Mouse (Mus musculus) skeletal muscle tissue, adult 2 months (tissue): ENCODE measurements around the gene Tbx6.

Experiments used
- DNase-seq: peaks from one replicate; pipeline ENCODE4 v3.0.0-alpha.2; 2012; ENCODE audit warnings: low read depth, low spot score

The Tbx6 gene

DNA sequence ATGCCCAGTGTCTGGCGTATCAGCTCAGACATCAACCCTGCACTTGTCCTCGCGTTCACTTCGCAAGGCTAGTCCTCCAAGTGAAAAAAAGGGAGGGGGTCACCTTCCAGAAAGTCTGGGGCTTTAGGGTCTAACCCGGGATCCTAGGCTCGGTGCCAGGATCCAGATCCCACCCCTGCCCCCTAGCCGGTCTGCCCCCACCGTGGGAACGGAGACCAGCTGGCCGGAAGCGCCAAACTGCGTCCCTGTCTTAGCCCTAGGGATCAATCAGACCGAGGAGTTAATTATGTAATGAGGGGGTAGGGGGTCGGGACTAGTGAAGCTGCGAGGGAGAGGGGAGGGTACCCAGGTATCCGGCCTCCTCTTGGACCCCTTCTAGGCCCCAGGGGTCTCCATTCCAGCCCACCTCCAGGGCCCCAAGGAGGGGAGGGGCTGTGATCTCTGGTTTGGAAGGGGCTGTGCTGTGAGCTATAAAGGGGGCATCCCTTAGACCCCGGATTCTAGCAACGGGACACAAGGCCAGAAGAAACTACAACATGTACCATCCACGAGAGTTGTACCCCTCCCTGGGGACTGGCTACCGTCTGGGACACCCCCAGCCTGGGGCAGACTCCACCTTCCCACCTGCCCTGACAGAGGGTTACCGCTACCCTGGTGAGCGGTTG lies at the start of gene Tbx6:
Tbx6 (plus strand) TSS at position 513 of the 665 bp plus-strand sequence.
- no peak for DNase-seq

DNA sequence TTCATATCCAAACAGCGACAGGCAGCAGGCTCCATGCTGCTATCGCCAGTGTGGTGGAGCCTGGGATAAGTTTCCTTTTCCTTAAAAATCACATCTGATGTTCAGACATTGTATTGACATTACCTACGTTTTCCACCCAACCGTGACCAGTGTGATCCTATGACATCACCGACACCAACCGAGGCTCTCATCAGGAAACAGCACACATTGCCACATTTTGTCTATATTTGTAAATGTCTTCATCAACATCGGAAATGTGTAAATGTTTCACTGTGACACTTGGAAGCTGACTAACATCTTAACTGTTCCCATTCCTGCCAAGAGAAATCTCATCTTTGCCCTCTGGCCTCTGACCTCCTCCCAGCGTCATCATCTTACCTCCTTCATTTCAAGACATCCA lies 45.2 kb upstream of the Tbx6 start:
- no peak for DNase-seq

DNA sequence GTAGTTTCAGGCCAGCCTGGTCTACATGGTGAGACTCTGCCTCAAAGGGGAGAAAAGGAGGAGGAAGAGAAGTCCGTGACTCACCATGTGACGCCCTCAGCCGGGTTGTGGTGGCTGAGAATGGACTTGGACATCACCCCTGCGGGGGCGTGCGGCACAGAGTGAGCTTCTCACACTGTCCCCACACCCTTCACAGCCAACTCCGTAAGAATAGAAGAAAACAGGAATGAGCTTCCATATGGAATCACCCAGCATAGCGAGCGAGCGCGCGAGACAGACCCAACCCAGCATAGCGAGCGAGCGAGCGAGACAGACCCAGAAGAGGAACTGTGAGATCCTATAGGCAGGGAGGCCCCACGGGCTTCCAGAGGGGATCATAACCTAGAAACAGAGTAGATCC lies 41.7 kb upstream of the Tbx6 start:
- no peak for DNase-seq

DNA sequence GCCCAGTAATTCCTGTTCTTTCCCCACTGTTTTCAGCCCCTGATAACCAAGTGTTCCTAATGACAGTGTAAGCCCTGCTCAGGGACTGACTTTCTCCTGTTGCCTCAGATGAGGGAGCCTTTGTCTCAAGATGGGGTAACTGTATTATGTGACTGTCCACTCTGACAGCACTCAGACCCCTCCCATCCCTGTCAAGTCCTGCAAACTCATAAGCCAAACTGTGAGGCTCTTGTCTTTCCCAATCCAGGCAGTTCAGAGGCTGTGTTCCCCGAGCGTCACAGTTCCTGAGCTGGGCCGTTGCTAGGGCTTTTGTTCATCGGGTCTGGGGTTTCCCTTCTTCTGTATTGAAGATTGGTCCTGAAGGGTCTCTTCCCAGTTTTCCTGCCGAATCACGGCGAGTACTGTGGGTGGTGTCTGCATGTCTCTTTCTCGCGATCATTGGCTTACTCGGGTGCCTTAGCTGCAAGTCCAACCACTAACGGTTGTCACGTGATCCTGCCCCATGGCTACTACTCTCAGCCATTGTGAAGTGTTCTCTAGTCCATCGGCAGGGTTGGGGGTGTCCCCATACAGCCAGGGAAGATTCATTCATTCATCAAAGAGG lies 41.0 kb upstream of the Tbx6 start:
- no peak for DNase-seq

DNA sequence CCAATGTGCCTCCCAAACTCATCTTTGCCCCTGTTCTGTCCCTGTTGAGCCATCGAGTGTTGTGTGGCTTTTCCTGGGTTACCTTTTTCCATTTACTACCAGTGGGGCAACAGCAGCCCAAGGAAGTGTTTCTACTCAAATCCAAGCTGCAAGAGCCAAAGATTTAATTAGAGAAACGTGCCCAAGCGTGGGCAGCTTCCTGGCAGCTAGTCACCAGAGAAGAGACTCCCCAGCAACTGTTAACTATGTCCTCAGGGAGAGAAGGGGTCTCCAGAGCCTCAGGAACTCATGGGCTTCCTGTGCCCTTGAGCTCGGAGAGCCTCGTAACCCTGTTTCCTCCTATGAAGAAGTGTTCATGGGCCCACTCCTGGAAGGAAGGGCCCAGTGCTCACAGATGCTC lies 40.3 kb upstream of the Tbx6 start:
- no peak for DNase-seq

DNA sequence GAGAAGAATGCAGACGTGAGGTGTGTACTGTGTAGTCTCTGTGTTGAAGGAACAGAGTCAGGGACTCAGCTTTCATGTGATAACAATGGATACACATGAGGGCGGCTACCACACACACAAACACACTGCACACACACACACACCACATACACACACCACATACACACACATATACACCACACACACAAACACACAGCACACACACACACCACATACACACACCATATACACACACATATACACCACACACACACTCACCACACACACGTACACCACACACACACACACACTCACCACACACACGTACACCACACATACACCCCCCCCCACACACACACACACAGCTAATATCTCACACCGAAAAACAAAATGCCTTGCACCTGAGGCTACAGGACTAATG lies 39.8 kb upstream of the Tbx6 start:
- DNase-seq: no peak

DNA sequence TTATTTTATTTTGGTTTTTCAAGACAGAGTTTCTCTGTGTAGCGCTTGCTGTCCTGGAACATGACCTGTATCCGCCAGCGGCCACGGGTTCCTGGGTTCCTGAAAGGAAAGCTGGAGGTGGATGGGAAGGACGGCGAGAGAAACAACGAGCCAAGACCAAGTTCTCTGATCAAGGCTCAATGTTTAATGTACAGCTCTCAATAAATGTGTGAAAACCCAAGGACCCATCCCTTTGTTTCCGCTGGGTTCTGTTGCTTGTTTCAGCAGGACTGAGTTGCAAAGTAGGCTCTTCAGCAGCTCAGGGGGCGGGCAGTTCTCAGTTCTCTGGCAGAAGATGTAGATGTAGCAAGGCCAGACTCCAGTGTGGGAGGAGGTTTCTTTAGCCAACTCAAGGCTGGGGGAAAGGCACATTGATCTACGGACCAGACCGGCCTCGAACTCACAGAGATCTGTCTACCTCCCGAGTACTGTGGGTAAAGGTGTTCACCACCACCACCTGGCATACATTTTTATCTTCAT lies 39.3 kb upstream of the Tbx6 start:
- DNase-seq: no peak

DNA sequence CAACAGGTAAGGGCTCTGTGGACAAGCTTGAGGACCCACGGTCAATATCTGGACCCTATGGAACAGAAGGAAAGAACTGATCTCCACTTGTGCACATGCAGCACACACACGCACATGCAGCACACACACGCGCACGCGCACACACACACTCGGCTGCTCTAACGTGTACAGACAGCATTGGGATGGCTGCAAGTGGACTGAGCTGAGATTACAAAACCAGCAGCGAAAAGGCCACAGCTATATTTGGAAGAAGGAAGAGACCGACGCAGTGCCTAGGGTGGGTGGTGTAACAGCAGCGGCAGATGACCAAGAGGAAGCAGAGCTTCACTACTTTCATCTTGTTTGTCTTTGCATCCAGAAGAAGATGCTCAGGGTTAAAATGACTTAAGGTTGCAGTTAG lies 35.2 kb upstream of the Tbx6 start:
- peak; percentile 52 for DNase-seq

DNA sequence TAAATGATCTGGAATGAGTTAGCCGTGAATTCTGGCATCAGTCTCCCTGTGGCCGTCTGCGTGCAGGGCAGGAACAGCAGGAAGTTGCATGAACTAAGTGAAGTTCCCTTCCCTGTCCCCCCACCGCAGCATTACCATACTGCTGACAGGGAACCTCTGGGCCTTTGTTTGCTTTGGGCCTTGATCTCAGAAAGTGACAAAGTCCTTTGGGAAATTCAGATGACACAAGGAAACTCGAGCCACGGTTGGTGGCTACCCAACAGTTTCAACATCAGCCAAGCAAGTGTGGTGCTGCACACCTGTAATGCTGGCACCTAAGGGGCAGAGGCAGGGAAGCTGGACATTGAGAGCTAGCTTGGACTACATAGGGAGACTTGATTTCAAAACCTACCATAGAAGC lies 34.5 kb upstream of the Tbx6 start:
- no peak for DNase-seq

DNA sequence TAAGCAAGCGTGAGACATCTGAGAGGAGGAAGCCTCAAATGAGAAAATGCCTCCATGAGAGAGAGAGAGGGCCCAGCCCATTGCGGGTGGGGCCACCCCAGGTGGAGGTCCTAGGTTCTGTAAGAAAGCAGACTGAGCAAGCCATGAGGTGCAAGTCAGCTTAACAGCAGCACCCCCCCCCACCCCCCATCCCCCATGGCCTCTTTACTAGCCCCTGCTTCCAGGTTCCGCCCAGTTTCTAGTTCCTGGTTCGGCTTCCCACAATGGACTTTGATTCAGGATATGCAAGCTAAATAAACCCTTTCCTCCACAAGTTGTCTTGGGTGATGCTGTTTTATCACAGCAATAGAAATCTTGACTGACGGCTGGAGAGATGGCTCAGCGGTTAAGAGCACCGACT lies 32.5 kb upstream of the Tbx6 start:
- no peak for DNase-seq

DNA sequence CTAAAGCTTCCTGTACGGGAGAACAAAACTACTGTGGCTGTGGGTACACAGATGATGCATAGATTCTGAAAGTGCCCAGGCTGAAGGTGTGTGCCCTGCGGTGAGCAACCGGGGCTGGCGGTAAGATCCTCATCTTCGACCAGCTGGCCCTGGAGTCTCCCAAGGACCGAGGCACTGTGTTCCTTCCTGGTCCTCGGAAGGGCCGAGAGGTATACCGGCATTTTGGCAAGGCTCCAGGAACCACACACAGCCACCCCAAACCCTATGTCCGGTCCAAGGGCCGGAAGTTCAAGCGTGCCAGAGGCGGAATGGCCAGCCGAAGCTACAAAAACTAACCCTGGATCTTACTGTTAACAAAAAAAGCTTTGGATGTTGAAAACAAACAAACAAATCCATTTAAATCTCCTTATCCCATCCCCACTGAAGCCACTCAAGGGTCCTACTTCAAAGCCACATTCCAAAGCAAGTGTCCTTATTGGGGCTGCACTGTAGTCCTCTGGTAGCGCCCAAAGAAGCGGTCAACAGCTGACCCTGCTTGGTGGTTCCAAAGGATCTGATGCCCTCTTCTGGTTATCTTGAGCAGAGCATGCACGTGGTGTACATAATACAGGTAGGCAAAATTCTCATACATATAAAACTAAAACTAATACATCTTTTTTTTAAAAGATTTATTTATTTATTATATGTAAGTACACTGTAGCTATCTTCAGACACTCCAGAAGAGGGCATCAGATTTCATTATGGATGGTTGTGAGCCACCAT lies 31.5 kb upstream of the Tbx6 start:
- DNase-seq: no peak

DNA sequence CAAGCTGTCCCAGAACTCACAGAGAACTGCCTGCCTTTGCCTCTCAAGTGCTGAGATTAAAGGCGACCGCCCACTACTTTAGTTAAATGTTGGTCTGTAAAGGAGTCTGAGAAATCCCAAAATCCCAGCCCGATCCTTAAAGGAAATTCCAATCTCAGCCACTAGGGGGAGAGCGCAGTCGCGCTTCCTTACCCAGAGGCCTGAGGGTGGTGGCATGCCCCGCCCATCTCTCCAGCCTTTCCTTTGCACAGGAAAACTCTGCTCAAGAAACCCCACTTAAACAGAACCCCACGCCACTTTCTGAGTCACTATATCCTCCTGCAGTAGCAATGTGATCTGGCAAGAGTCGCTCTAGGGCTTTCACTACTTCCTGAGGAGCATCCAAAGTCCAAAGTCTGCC lies 26.4 kb upstream of the Tbx6 start:
- DNase-seq: peak; percentile 66

DNA sequence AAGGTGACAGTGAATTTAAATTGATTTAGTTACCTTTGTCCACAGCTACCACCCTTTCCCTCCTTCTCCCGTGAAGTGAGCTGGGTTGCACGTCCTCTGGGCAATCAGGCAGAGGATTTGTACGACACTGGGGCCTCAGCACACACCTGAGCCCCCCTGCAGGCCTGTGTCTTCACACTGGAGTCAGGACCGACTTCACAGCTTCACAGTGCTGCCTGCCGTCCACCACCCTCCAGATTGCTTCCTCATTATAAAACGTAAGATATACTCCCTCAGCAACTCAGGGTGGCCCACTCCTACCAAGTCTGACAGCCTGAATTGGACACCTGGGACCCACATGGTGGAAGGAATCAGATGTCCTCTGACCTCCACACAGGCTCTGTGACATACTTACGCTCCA lies 22.7 kb upstream of the Tbx6 start:
- DNase-seq: no peak

DNA sequence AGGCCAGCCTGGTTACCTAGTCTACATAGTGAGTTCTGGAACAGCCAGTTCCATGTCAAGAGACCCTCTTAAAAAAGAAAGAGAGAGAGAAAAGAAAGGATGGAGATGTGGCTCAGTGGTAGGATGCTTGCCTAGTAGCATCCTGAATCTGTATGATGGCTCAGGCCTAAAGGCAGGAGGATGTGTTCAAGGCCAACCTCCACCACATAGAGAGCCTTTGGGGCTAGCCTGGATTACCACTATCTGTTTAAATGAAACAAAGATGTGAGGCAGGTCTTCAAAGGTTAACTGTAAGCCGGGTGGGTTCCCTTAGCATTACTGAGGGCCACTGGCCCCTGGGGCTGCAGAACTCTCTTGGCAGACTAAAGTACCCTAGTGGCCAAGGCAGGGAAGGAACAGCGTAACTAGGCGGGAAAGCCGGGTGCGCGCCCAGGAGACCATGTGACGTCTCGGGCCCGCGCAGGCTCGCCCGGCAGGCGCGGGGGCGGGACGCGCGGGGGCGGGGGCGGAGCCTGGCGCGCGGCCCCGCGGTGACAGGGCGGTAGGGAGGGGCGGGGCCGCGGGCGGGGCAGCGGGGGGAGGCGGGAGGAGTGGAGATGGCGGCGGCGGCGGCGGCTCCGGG lies 22.1 kb upstream of the Tbx6 start, which contains the start of gene Mapk3:
Mapk3 (plus strand) TSS at position 552 of the 622 bp plus-strand sequence.
- peak; percentile 83 for DNase-seq

DNA sequence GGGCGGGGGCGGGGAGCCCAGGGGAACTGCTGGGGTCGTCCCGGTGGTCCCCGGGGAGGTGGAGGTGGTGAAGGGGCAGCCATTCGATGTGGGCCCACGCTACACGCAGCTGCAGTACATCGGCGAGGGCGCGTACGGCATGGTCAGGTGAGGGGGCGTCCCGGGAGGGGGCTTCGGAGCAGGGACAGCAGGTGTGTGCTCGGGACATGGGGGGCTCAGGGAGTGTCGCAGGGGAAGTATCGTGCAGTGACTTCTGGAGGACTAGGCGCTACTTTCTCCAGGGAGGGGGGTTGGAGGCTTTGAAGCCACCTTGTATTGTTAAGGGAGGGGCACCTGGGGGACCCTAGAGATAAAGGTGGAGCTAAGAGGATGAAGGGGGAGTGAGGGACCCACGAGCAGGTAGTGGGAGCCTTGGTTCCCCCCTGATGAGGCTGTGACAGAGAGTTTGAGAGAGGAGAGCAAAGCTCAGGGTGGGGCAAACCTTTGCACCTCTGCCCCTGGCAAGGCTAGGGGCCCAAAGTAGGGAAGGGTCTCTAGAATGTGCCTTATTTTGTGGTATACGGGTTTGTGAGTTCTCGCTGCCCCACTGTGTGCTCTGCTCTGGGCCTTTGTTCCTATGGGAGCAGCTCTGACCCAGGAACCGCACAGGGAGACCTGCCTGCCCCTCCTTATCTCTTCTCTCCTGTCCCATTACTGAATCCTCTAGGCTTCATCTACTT lies 21.5 kb upstream of the Tbx6 start:
- DNase-seq: no peak

DNA sequence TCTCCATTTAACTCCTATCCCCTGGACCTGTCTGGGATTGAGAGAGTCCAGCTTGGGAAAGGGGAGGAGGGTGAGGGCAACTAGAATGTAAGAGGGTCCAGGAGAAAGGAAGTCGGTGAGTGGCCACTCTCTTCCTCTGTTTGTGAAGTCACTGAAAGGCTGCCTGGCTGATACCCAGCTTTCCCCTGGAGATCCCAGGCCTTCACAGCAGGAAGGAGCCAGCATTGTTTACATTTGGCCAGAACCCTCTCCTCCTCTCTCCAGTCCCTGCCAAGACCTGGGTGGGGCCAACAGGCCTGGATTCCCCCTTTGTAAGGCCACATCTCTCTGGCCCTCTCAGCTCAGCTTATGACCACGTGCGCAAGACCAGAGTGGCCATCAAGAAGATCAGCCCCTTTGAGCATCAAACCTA lies 20.9 kb upstream of the Tbx6 start:
- peak; percentile 75 for DNase-seq

DNA sequence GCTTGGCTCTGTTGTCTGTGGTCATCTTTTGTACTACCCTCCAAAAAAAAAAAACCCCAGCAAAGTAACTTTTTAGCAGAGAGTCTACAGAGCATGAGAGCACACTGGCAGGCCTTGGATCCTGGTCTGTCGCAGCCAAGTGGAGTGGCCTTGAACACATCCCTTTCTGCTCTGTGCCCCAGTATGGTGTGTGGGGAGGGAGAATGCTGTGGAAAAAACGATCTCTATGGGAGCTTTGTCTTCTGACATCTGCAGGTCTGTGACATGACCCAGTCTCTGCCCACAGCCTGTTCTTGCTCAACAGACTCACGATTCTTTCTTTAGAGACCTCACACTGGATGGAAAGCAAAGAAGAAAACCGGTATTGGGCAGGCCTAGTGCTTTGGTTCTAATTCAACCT lies 20.3 kb upstream of the Tbx6 start:
- DNase-seq: no peak

DNA sequence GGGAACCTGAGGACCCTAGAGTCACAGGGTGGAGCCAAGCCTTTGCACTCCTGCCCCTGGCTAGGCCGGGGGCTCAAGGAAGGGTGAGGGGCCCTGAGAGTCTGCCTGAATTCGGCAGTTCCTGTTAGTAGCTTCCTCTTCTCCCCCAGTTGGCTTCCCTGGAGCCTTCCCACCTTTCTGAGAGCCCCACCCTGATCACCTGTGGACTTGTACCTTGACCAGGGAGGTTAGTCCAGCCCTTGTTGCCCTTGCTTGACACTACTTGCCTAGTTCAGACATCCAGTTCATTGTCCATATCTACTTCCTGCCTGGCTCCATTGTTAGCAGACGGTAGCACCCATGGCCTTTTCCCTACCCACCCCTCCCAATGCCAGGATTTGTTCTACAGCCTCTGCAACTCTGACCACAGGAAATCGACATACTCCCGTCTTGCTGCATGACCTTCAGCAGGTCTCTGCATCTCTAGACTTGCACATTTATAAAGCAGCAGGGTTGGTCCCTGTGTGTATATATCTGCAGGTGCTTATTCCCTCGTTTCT lies 19.7 kb upstream of the Tbx6 start:
- DNase-seq: no peak

DNA sequence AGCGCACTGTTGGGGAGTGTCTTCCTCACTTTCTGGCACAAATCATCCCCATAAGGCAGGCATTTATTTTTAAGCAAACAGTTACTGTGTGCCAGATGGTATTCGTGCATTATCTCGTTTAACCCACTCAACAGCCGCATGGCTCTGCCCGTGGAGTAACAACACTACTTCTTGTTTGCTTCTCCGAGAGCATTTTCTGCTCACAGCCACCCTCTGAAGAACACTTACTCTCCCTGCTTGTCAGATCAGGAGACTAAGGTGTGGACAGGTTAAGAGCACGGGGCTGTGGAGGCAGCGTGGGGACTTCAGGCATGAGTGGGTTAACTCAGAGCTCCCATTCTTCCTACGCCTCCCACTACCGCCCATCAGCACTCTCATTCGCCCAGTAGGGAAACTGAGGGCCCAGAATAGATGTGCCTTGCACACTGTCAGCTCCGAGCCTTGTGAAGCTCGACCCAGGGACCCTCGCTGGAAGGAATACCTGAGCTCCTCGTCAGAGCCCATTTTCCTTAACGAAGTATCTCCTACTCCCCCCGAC lies 18.7 kb upstream of the Tbx6 start:
- no peak for DNase-seq

DNA sequence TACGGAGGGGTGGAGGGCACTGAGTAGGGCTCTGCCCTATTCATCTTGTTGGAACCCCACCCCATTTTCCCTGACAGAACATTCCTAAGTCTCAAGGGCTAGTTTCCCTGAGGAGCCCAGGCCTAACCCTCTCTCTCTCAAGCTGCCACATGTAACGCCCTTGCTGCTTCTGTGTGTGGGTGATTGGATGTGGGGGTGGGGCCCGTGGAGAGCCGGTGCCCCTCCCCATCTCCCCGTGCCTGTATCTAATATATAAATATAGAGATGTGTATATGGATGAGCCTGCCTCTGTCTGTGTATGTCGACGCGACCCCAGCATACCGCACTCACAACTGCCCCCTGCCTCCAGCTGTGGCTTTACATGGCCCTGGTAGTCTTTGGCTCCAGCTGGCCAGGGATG lies 15.7 kb upstream of the Tbx6 start:
- DNase-seq: no peak

DNA sequence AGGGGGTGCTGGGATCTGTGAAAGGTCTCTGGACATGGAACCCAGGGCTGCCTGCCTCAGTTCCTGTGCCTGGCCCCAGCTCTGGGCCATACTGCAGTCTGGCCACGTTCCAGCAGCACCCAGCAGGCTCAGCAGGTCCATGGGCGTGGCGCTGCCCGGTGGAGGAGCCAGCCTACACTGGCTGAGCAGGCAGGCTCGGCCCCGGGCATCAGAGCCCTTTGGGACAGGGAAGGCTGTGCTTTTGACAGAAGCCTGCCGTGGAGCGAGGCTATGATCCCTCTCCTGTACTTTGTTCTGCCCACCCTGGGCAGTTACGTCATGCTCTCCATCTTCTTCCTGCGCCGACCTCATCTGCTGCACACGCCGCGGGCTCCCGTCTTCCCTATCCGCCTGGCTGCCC lies 15.1 kb upstream of the Tbx6 start, which contains the start of gene Gdpd3:
Gdpd3 (plus strand) TSS at position 134 of the 400 bp plus-strand sequence.
- DNase-seq: no peak
